Mouse (Mus musculus): ENCODE results near the gene Zfpl1. TPM values are rescaled to one million over a fixed set of nuclear protein-coding genes. Genes with fewer than 3 reads are reported as not detected.
"Not testable (repeated sequence)": the region's sequence is repeated elsewhere in the genome, so short reads cannot be mapped to it uniquely, and the experiment has no call there.

Zfpl1 gene
- total RNA-seq, 1 experiment from 2014 or later = 41.9 TPM

- DNase-seq = no peak
Observed at GRCm38 (mm10) chr19:6058513-6058912, 26.2 kb downstream of the Zfpl1 start.

GRCm38 (mm10) chr19:6057313-6058096 lies 27.3 kb downstream of the Zfpl1 start, which contains the start of the genes Mrpl49 and Fau:
Mrpl49 (minus strand) TSS chr19:6057785.
Fau (plus strand) TSS chr19:6057844.
- peak; percentile 99 for DNase-seq

DNA sequence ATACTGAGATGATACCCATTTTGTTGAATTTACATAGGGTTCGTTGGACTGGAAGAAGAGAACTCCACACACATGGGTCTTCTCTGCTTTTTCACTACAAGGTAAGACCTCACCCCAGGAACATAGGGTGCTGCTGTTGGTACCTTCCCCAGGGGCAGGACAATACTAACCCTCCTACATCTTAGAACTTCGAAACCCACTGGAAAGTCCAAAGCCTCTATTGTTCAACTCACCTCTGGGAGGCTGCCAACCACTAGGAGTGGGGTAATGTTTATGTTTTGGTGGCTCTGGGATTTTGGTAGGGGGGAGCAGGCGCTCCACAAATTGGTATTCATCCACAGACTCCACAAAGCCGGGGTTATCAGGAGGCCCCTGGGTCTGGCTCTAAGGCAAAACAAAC lies 28.1 kb downstream of the Zfpl1 start:
- DNase-seq = no peak

DNA sequence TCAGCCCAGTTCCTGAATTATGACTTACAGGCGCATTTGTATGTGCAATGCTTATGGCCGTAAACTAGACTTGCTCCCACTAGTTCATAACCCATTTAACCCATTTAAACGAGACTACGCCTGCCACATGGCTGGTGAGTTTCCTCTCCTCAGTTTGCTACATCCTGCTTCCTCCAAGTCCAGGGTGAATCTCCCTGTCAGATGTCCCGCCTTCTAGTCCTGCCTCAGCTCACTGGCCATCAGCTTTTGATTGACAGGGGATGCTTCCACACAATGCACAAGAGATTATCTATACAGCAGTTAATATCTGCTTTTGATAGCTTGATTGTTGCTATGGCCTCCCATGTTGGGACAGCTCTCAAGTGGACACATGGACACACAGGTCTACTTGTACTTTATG lies 30.5 kb downstream of the Zfpl1 start:
- no peak for DNase-seq

DNA sequence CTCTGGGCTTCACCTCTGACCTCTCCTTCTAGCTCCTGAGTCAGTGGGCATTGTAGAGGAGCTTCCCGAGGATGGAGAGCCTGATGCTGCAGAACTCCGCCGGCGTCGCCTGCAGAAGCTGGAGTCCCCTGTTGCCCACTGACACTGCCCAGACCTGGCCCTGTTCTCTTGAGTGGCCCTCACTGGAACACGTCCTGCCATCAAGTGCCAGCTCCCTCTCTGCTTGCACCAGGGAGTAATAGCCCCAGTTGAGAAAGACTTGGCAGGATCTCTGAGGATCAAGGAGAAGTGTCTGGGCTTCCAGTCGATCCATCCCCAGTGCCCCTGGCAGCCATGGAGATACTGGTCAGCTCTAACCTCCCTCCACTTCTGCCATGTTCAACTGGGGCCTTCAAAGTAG lies 32.2 kb downstream of the Zfpl1 start:
- DNase-seq = peak; percentile 17

- DNase-seq = no peak
Observed at GRCm38 (mm10) chr19:6048681-6049410, 35.9 kb downstream of the Zfpl1 start.

DNA sequence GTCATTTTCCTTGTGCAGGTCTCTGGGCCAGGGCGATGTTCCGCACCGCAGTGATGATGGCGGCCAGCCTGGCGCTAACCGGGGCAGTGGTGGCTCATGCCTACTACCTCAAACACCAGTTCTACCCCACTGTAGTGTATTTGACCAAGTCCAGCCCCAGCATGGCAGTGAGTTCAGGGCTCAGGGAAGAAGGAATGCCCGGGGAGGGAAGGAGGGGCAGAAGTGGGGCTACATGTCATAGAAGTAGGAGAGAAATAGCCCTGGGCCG lies 36.9 kb downstream of the Zfpl1 start:
- DNase-seq = no peak

DNA sequence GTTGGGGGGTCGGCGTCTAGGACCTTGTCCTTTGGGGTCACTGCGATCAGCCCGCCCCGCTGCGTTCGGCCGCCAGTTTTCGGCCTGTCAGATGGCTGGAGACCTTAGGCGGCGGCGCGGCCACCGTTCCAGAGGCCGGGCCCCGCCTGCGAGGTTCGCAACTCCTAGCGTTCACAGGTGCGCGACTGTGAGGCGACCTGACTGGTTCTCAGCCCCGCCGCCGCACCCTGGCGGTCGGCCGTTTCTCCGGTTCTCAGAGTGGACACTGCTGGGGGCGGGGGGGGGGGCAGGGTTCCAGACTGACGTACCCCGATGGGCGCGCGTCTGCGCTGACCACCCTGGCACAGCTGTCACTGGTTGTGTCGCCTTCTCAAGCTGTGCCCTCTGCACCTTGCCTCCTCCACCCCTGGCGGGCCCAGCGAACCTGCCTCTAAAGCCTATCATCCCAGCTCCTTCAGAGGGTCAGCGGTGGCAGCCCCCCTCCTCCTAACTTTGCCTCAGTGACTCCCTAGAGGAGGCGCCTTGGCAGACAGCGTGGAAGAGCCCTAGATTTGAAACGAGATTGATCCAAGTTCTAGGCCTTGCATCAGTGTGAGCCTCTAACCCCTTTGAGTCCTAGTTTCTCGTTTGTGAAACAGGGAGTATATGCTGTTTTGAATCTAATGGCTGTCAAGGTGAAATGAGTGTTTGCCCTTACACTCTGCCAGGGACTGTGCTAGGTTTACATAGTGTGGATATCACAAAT lies 37.4 kb downstream of the Zfpl1 start:
- DNase-seq = no peak

DNA sequence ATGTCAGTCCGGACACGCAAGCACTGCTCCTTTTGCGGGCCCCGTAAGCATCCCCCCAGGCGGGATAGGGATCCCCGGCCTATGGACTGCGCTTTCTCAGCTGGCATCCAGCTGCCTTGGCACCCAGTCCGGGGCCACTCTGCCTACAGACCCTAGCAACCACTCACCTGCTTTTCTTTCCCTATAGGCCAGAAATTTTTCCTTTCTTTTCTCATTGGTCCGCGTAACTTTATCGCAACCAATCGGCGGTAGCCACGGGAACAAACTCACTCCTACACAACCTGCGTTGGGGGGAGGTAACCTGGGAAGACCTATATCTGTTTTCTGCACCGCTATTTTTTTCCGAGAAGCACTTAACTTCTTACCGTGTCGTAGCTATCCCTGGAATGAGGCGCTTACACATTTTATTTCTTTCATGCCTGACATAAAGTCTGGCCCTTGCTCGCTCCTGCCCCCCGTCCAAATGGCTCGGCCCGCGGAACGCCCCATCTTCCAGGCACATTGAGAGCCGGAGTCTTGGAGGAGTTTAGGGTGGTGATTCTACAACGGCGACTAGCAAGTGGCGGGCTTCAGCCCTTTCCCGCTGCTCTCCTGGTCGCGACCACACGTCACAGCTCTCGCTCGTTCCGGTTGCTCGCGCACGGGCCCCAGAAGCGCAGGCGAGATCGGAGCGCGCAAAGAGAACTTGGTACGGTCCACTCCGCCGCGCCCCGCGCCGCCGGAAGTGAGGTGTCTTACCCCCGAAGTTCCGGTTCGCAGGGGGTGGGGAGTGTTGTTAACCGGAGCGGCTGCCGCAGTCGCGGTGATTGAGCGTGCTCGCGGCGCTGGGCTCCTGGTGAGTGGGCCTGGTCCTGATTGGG lies 38.2 kb downstream of the Zfpl1 start, which contains the start of gene Syvn1:
Gene Syvn1, plus strand, starts transcription at position 283 of the 860 bp plus-strand sequence.
- peak; percentile 89 for DNase-seq

DNA sequence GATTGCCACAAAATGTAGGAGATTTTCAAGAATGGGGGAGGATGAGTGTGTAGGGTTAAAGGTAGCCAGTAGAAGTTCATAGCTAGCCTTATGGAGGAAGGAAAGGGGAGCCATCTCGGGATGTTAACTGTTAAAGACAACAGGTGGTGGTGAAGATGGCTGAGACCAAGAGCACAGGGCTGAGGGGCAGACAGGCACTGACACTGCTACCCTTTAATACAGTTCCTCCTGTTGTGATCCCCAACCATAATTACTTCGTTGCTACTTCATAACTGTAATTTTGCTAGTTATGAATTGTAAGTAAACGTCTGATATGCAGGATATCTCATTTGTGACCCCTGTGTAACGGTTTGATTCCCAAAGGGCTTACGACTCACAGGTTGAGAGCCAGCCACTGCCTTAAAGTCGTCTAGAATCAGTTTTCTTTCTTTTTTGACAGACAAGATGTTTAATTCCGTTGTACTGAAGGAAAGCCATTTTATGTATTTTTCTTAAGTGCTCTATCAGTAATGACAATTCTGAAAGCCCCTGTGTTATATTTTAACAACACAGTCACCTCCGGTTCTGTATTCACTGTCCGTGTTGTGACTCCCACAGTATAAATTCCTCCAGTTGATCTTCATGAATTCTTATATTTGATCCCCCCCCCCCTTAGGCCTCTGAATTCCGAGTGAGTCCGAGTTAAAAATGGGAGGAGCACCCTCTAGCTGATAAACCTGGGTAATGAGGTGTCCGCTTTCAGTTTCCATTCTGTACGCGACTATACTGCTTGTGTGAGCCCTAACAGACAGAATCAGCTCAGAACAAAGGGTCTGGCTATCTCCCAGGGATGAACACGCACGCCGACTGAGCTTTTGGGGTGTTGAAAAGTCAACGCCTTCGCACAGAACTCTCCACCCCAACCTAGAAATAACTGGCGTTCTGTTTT lies 39.1 kb downstream of the Zfpl1 start:
- DNase-seq = no peak

- DNase-seq = not testable (repeated sequence)
Observed at GRCm38 (mm10) chr19:6044102-6044501, 40.7 kb downstream of the Zfpl1 start.

DNA sequence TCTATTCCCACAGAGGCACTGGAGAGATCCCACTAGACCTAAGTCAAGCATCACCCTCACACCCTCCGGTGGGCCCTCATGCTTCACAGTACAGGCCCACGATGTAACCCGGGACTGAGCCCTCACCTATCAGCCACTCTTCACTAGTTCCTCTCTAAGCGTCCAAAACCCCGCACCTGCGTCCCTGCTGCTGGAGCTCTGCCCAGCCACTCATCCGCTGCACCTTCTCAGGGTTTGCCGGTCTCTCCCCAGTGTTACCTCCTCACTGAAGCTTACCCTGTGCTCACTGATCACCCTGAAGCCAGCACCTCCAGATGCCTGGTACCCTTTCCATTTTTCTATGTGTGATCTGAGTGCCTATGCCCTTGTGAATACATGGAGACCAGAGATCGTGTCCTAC lies 42.5 kb downstream of the Zfpl1 start:
- no peak for DNase-seq

GRCm38 (mm10) chr19:6040002-6040401 lies 44.8 kb downstream of the Zfpl1 start:
- DNase-seq = no peak

- DNase-seq = no peak
Observed at GRCm38 (mm10) chr19:6038326-6038725, 46.4 kb downstream of the Zfpl1 start.

DNA sequence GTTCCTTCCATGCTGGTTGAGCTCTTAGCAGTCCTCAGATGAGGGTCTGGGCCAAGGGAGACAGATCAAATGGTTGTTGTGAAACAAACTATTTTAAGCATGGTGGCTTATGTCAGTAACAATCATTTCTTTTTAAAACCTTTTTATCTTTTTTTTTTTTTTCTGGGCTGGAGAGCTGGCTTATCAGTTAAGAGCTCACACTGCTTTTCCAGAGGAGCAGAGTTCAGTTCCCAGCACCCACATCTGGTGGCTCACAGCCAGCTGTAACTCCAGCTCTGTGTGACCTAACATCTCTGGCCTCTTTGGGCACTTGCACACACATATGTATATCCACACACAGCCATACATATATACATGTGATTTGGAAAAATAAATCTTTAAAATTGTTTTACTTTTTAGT lies 47.1 kb downstream of the Zfpl1 start:
- no peak for DNase-seq

DNA sequence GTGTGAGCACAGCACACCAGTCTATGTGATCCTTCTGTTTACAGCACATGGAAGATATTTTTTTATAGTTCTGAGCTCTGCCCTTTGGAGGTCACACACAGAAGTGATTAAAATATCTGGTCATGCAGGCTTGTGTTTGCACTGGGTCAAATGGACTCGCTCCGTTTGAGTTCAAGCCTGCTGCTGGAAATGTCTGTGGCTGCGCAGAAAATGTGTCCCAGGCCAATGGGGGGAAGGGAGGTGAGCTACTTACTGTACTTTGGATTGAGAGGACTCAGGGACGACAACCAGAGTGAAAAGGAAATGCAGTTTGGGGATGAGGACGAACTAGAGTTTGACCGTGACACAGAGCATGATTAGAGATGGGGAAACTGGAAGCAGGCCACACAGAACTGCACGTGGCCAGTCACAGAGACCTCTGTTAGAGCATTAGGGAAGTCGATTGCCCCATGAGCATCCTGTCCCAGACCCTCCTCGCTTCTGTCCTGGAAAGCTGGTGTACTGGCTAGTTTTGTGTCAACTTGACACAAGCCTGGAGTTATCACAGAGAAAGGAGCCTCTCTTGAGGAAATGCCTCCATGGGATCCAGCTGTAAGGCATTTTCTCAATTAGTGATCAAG lies 48.7 kb downstream of the Zfpl1 start:
- no peak for DNase-seq
